Mouse (Mus musculus) limb, embryonic 12.5 days (tissue): ENCODE results near the gene Rarb. TPM values are rescaled to one million over a fixed set of nuclear protein-coding genes. Genes with fewer than 3 reads are reported as not detected.
"Not testable (repeated sequence)": the region's sequence is repeated elsewhere in the genome, so short reads cannot be mapped to it uniquely, and the experiment has no call there.

ENCODE experiments used
- ATAC-seq: fragments of 200-750 bp; cut with Nextera tagmentation; 2 replicates; pipeline ENCODE4 v1.8.0; 2017; ENCODE audit warnings: low read depth, moderate TSS enrichment; ENCODE audit not compliant: insufficient number of reproducible peaks, insufficient read depth, low FRiP score, low TSS enrichment
- H3K27ac ChIP-seq: fragments of 300-500 bp; sonication (generic); 2 replicates; pipeline ENCODE4 v1.5.1; 2016; ENCODE audit warnings: mild to moderate bottlenecking, moderate library complexity
- H3K27me3 ChIP-seq: fragments of 300-500 bp; sonication (generic); 2 replicates; pipeline ENCODE4 v1.6.1; 2016; ENCODE audit warnings: mild to moderate bottlenecking, moderate library complexity
- H3K36me3 ChIP-seq: fragments of 300-500 bp; sonication (generic); 2 replicates; pipeline ENCODE4 v1.6.1; 2016; ENCODE audit warnings: mild to moderate bottlenecking, moderate library complexity
- H3K4me1 ChIP-seq: fragments of 300-500 bp; sonication (generic); replicated peaks from 2 replicates; pipeline ENCODE4 v1.6.1; 2016
- H3K4me2 ChIP-seq: fragments of 300-500 bp; sonication (generic); 2 replicates; pipeline ENCODE4 v1.6.1; 2016; ENCODE audit warnings: mild to moderate bottlenecking, moderate library complexity
- H3K4me3 ChIP-seq: fragments of 300-500 bp; sonication (generic); replicated peaks from 2 replicates; pipeline ENCODE4 v1.5.1; 2016; ENCODE audit warnings: mild to moderate bottlenecking
- H3K9ac ChIP-seq: fragments of 300-500 bp; sonication (generic); replicated peaks from 2 replicates; pipeline ENCODE4 v1.6.1; 2016; ENCODE audit warnings: mild to moderate bottlenecking, moderate library complexity
- H3K9me3 ChIP-seq: fragments of 300-500 bp; sonication (generic); 2 replicates; pipeline ENCODE4 v1.6.1; 2016; ENCODE audit warnings: mild to moderate bottlenecking, moderate library complexity
- WGBS: fragments of 180-500 bp; shearing (Covaris S2); methylation state at CpG from one replicate; pipeline ENCODE4 v1.1.7; 2016; 5-methylcytosine and 5-hydroxymethylcytosine counted together
- polyA plus RNA-seq: library from polyadenylated mRNA; unstranded; fragments of >200 nt; fragmentation: Nextera tagmentation; extraction: Ambion mirVana; gene quantifications from 2 replicates; pipeline ENCODE4 v1.2.1, GENCODE M21; 2016

Gene Rarb
- polyA plus RNA-seq, 1 experiment from 2014 or later, result 9.1 TPM

- ATAC-seq, result no peak
- H3K4me3 ChIP-seq, result no peak overlapping the region
- H3K36me3 ChIP-seq, result no peaks in the 10 kb centered on the region
- H3K27ac ChIP-seq, result no peak overlapping the region
- H3K27me3 ChIP-seq, result no peaks in the 10 kb centered on the region
- WGBS, result 53% methylated on average over 1 of the region's 1 CpGs
- no peak overlapping the region for H3K9ac ChIP-seq
- H3K9me3 ChIP-seq, result no peaks in the 10 kb centered on the region
- H3K4me1 ChIP-seq, result 0 out of 2 replicates have a peak, but pooled peaks cover 6% of the 10 kb centered on the region
- no peak overlapping the region for H3K4me2 ChIP-seq
These were observed 53.1 kb downstream of the Rarb start for GRCm38 (mm10) chr14:16765891-16766290.

- Histone ChIP-seq H3K4me3 (no peak overlapping the region), H3K27me3 (no peaks in the 10 kb centered on the region), H3K4me1 (0 out of 2 replicates have a peak, but pooled peaks cover 6% of the 10 kb centered on the region), H3K4me2 (no peak overlapping the region), H3K27ac (no peak overlapping the region), H3K9ac (no peak overlapping the region), H3K9me3 (no peaks in the 10 kb centered on the region), H3K36me3 (no peaks in the 10 kb centered on the region)
- ATAC-seq, result no peak
These were observed 56.2 kb downstream of the Rarb start for GRCm38 (mm10) chr14:16762773-16763172.

GRCm38 (mm10) chr14:16758773-16759434 lies 60.1 kb downstream of the Rarb start:
- Histone ChIP-seq H3K9ac (no peak overlapping the region), H3K4me1 (no peaks in the 10 kb centered on the region), H3K27ac (no peak overlapping the region), H3K4me3 (no peak overlapping the region), H3K27me3 (no peaks in the 10 kb centered on the region), H3K36me3 (no peaks in the 10 kb centered on the region), H3K4me2 (no peak overlapping the region), H3K9me3 (no peaks in the 10 kb centered on the region)
- 75% methylated on average over 6 of the region's 6 CpGs for WGBS
- no peak for ATAC-seq

- 97% methylated on average over 1 of the region's 1 CpGs for WGBS
These were observed 63.4 kb downstream of the Rarb start for GRCm38 (mm10) chr14:16755601-16756000.

GRCm38 (mm10) chr14:16752648-16753047 lies 66.3 kb downstream of the Rarb start:
- Histone ChIP-seq H3K4me2 (no peak overlapping the region), H3K4me3 (no peak overlapping the region), H3K27ac (no peak overlapping the region), H3K4me1 (0 out of 2 replicates have a peak, but pooled peaks cover 2% of the 10 kb centered on the region), H3K27me3 (no peaks in the 10 kb centered on the region), H3K9me3 (no peaks in the 10 kb centered on the region), H3K36me3 (no peaks in the 10 kb centered on the region), H3K9ac (no peak overlapping the region)
- no peak for ATAC-seq
- 88% methylated on average over 1 of the region's 1 CpGs for WGBS

More at GRCm38 (mm10) chr14:16755601-16756000, 63.4 kb downstream of the Rarb start:
- not testable (repeated sequence) for H3K4me3 ChIP-seq, H3K4me2 ChIP-seq, ATAC-seq, H3K27me3 ChIP-seq, H3K36me3 ChIP-seq, H3K9me3 ChIP-seq, H3K9ac ChIP-seq, H3K4me1 ChIP-seq, H3K27ac ChIP-seq

- ATAC-seq, result no peak
- Histone ChIP-seq H3K4me2 (no peak overlapping the region), H3K9ac (no peak overlapping the region), H3K4me1 (0 out of 2 replicates have a peak, but pooled peaks cover 2% of the 10 kb centered on the region), H3K4me3 (no peak overlapping the region), H3K9me3 (no peaks in the 10 kb centered on the region), H3K27me3 (no peaks in the 10 kb centered on the region), H3K36me3 (no peaks in the 10 kb centered on the region), H3K27ac (no peak overlapping the region)
- 80% methylated on average over 2 of the region's 2 CpGs for WGBS
These were observed 71.9 kb downstream of the Rarb start for GRCm38 (mm10) chr14:16746982-16747578.

- H3K27me3 ChIP-seq, result no peaks in the 10 kb centered on the region
- H3K4me2 ChIP-seq, result no peak overlapping the region
- no peaks in the 10 kb centered on the region for H3K9me3 ChIP-seq
- 76% methylated on average over 13 of the region's 13 CpGs for WGBS
- H3K4me3 ChIP-seq, result no peak overlapping the region
- peaks cover 9% of the 10 kb centered on the region for H3K4me1 ChIP-seq
- H3K27ac ChIP-seq, result peak overlapping the region; percentile 53; the same call in 1 of the 2 replicates
- no peaks in the 10 kb centered on the region for H3K36me3 ChIP-seq
- peak; percentile 66; the same call in 1 of the 2 replicates for ATAC-seq
- H3K9ac ChIP-seq, result no peak overlapping the region
These were observed 77.8 kb downstream of the Rarb start for GRCm38 (mm10) chr14:16740982-16741739.

- H3K4me2 ChIP-seq, result no peak overlapping the region
- H3K4me3 ChIP-seq, result no peak overlapping the region
- no peak overlapping the region for H3K9ac ChIP-seq
- no peak overlapping the region for H3K27ac ChIP-seq
- no peak for ATAC-seq
- 95% methylated on average over 1 of the region's 1 CpGs for WGBS
- H3K4me1 ChIP-seq, result peaks cover 34% of the 10 kb centered on the region
- no peaks in the 10 kb centered on the region for H3K27me3 ChIP-seq
- H3K9me3 ChIP-seq, result no peaks in the 10 kb centered on the region
- H3K36me3 ChIP-seq, result no peaks in the 10 kb centered on the region
These were observed 80.4 kb downstream of the Rarb start for GRCm38 (mm10) chr14:16738538-16738937.

- WGBS, result 92% methylated on average over 1 of the region's 1 CpGs
- Histone ChIP-seq H3K9me3 (no peaks in the 10 kb centered on the region), H3K36me3 (no peaks in the 10 kb centered on the region), H3K9ac (no peak overlapping the region), H3K4me3 (no peak overlapping the region), H3K4me2 (no peak overlapping the region), H3K4me1 (peaks cover 40% of the 10 kb centered on the region), H3K27ac (no peak overlapping the region), H3K27me3 (no peaks in the 10 kb centered on the region)
- ATAC-seq, result no peak
These were observed 81.2 kb downstream of the Rarb start for GRCm38 (mm10) chr14:16737781-16738180.

- 34% methylated on average over 4 of the region's 4 CpGs for WGBS
- Histone ChIP-seq H3K4me1 (peaks cover 31% of the 10 kb centered on the region), H3K4me3 (no peak overlapping the region), H3K9me3 (no peaks in the 10 kb centered on the region), H3K36me3 (no peaks in the 10 kb centered on the region), H3K4me2 (no peak overlapping the region), H3K9ac (no peak overlapping the region), H3K27me3 (no peaks in the 10 kb centered on the region), H3K27ac (no peak overlapping the region)
- ATAC-seq, result no peak
These were observed 83.5 kb downstream of the Rarb start for GRCm38 (mm10) chr14:16735331-16736012.
